Mouse (Mus musculus) heart, embryonic 12.5 days (tissue): ENCODE results near the gene Wbp2. TPM values are rescaled to one million over a fixed set of nuclear protein-coding genes. Genes with fewer than 3 reads are reported as not detected.

Experiments
- ATAC-seq: fragments of 200-750 bp; cut with Nextera tagmentation; 2 replicates; pipeline ENCODE4 v1.8.0; 2017; ENCODE audit warnings: moderate TSS enrichment, moderate library complexity; ENCODE audit not compliant: insufficient number of reproducible peaks, low FRiP score
- H3K27ac ChIP-seq: fragments of 300-500 bp; sonication (generic); 2 replicates; pipeline ENCODE4 v1.5.1; 2016; ENCODE audit warnings: mild to moderate bottlenecking, moderate library complexity; ENCODE audit not compliant: poor library complexity, severe bottlenecking
- H3K27me3 ChIP-seq: fragments of 300-500 bp; sonication (generic); replicated peaks from 2 replicates; pipeline ENCODE4 v1.6.1; 2016; ENCODE audit warnings: mild to moderate bottlenecking, moderate library complexity
- H3K36me3 ChIP-seq: fragments of 300-500 bp; sonication (generic); 2 replicates; pipeline ENCODE4 v1.6.1; 2016; ENCODE audit warnings: mild to moderate bottlenecking, moderate library complexity
- H3K4me1 ChIP-seq: fragments of 300-500 bp; sonication (generic); replicated peaks from 2 replicates; pipeline ENCODE4 v1.6.1; 2016; ENCODE audit warnings: mild to moderate bottlenecking
- H3K4me2 ChIP-seq: fragments of 300-500 bp; sonication (generic); 2 replicates; pipeline ENCODE4 v1.6.1; 2016; ENCODE audit warnings: mild to moderate bottlenecking, moderate library complexity
- H3K4me3 ChIP-seq: fragments of 300-500 bp; sonication (generic); 2 replicates; pipeline ENCODE4 v1.5.1; 2016; ENCODE audit warnings: mild to moderate bottlenecking
- H3K9ac ChIP-seq: fragments of 300-500 bp; sonication (generic); 2 replicates; pipeline ENCODE4 v1.6.1; 2016; ENCODE audit warnings: mild to moderate bottlenecking, moderate library complexity
- H3K9me3 ChIP-seq: fragments of 300-500 bp; sonication (generic); replicated peaks from 2 replicates; pipeline ENCODE4 v1.6.1; 2016; ENCODE audit warnings: mild to moderate bottlenecking, moderate library complexity
- WGBS: fragments of 180-500 bp; shearing (Covaris S2); methylation state at CpG from one replicate; pipeline ENCODE4 v1.1.7; 2016; 5-methylcytosine and 5-hydroxymethylcytosine counted together
- polyA plus RNA-seq: library from polyadenylated mRNA; unstranded; fragments of >200 nt; fragmentation: Nextera tagmentation; extraction: Ambion mirVana; gene quantifications from 2 replicates; pipeline ENCODE4 v1.2.1, GENCODE M21; 2016

Wbp2 gene
- polyA plus RNA-seq, 1 experiment from 2014 or later: 137 TPM

GRCm38 (mm10) chr11:116108464-116109137, 21.8 kb upstream of the Wbp2 start:
- Histone ChIP-seq H3K9me3 (no peaks in the 10 kb centered on the region), H3K27ac (peak overlapping the region; percentile 74), H3K36me3 (peaks cover 10% of the 10 kb centered on the region), H3K9ac (peak overlapping the region; percentile 96), H3K4me1 (peaks cover 62% of the 10 kb centered on the region), H3K4me3 (peak overlapping the region; percentile 83), H3K27me3 (0 out of 2 replicates have a peak, but pooled peaks cover 3% of the 10 kb centered on the region), H3K4me2 (peak overlapping the region; percentile 89)
- ATAC-seq: no peak
- WGBS: 7% methylated on average over 23 of the region's 23 CpGs

DNA sequence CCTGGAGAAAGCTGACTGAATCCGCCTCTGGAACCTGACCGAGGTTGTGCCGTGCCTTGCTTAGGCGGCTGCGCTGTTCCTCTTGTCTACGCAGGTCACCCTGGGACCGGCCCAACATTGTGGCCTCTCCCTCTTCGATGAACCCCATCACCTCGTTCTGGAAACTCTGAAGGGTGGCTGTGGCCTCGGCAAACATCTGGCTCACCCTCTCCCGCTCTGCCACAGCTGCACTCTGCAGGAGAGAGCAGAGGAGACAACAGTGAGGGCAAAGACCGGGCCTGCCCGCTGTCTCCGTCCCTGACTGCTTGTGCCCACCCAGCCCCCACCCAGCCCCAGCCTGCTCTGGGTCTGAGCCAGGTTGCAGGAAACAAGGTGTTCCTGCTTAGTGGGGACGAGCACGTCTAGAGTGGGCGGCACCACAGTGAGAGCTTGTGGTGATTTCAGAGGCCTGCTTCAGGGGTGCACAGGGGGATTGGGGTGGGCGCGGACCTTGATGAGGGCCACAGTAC, 21.0 kb upstream of the Wbp2 start:
- Histone ChIP-seq H3K4me1 (peaks cover 69% of the 10 kb centered on the region), H3K27ac (peak overlapping the region; percentile 74), H3K4me2 (peak overlapping the region; percentile 89), H3K9me3 (no peaks in the 10 kb centered on the region), H3K36me3 (peaks cover 10% of the 10 kb centered on the region), H3K9ac (peak overlapping the region; percentile 96), H3K27me3 (0 out of 2 replicates have a peak, but pooled peaks cover 3% of the 10 kb centered on the region), H3K4me3 (peak overlapping the region; percentile 83)
- no peak for ATAC-seq
- 31% methylated on average over 19 of the region's 19 CpGs for WGBS

- Histone ChIP-seq H3K4me2 (peak overlapping the region; percentile 89), H3K4me3 (peak overlapping the region; percentile 83), H3K4me1 (peaks cover 73% of the 10 kb centered on the region), H3K27ac (peak overlapping the region; percentile 74), H3K9me3 (no peaks in the 10 kb centered on the region), H3K9ac (peak overlapping the region; percentile 96), H3K27me3 (0 out of 2 replicates have a peak, but pooled peaks cover 3% of the 10 kb centered on the region), H3K36me3 (peaks cover 10% of the 10 kb centered on the region)
- WGBS: 35% methylated on average over 14 of the region's 14 CpGs
- no peak for ATAC-seq
Measured at GRCm38 (mm10) chr11:116106963-116107776, 20.4 kb upstream of the Wbp2 start.

DNA sequence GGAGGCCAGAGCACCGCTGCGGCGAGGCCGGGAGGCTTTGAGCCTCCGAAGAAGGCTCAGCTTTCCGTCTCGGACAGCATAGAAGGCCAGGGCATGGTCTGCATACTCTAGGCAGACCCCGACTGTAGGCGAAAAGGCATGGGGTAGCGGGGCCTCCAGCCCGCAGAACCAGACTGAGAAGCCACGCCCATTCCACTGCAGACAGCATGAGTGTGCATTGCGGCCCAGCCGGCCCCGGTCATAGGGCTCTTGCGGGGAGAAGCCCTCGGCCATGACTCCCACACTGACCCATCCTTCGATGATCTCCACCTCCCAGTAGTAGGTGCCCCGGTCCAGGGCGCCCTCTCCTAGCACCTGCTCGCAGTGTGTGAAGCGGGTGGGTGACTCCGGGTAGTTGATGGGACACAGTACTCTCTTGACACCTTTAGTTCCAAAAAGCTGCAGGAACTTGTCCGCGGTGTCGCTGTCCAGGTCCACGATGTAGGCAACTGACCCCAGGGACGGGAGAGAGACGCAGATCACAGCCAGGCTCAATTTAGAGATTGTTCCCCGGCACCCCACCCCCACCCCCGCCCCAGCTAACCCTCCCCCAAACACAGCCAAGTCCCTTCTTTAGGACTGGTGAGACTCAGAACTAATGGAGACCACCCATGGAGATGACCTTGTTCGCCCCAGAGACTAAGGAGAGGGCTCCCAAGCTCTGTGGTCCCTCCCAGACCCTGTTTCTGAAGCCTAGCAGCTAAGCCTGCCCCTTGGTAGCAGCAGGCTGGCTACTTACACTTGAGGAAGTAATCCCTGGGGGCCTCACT, 19.6 kb upstream of the Wbp2 start:
- Histone ChIP-seq H3K9me3 (no peaks in the 10 kb centered on the region), H3K4me2 (peak overlapping the region; percentile 89), H3K36me3 (peaks cover 10% of the 10 kb centered on the region), H3K9ac (peak overlapping the region; percentile 96), H3K4me3 (0 out of 2 replicates have a peak overlapping the region, but pooled peaks have one; percentile 83), H3K27me3 (0 out of 2 replicates have a peak, but pooled peaks cover 3% of the 10 kb centered on the region), H3K27ac (peak overlapping the region; percentile 6; the same call in 1 of the 2 replicates), H3K4me1 (peaks cover 81% of the 10 kb centered on the region)
- ATAC-seq: no peak
- WGBS: 31% methylated on average over 32 of the region's 32 CpGs

GRCm38 (mm10) chr11:116105065-116105464, 18.3 kb upstream of the Wbp2 start:
- 82% methylated on average over 2 of the region's 2 CpGs for WGBS

DNA sequence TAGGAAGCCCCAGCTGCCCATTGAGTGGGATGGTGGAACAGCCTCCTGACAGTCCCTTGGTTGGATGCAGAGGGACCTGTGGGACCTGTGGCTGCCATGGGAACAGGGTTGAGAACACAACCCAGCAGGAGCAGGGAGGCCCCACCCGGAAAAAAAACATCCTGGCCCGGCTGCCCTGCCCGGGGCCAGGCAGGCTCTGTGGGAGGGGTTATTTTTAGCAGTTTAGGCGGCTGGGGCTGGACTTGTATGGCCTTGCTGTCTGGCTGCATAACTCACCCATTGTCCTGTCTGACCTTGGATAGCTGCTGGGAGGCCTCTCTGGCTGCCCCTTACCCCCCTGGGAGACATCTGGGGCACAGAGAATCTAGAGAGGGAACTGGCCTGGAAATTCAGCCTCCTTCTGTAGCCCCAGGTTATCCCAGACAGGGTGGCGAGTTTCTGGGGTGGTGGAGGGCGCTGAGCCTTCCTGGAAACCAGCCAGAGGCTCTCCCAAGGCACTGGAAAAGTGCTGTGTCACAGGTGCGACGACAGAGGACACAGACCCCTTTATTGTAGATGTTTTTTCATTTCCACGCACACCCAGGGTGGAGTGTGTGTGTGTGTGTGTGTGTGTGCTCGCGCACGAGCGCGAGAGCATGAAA, 17.3 kb upstream of the Wbp2 start:
- no peaks in the 10 kb centered on the region for H3K9me3 ChIP-seq
- WGBS: 20% methylated on average over 14 of the region's 14 CpGs
- 0 out of 2 replicates have a peak, but pooled peaks cover 3% of the 10 kb centered on the region for H3K27me3 ChIP-seq
- H3K36me3 ChIP-seq: peaks cover 10% of the 10 kb centered on the region
- peaks cover 94% of the 10 kb centered on the region for H3K4me1 ChIP-seq
- no peak overlapping the region for H3K4me3 ChIP-seq
- H3K27ac ChIP-seq: peak overlapping the region; percentile 98
- H3K4me2 ChIP-seq: peak overlapping the region; percentile 37
- peak overlapping the region; percentile 62 for H3K9ac ChIP-seq
- peak; percentile 79 for ATAC-seq

More at GRCm38 (mm10) chr11:116105065-116105464, 18.3 kb upstream of the Wbp2 start:
- H3K4me2 ChIP-seq: no peak overlapping the region
- H3K9ac ChIP-seq: no peak overlapping the region
- H3K27ac ChIP-seq: peak overlapping the region; percentile 98
- peaks cover 89% of the 10 kb centered on the region for H3K4me1 ChIP-seq
- H3K4me3 ChIP-seq: no peak overlapping the region
- no peaks in the 10 kb centered on the region for H3K9me3 ChIP-seq
- H3K36me3 ChIP-seq: peaks cover 10% of the 10 kb centered on the region
- ATAC-seq: no peak
- 0 out of 2 replicates have a peak, but pooled peaks cover 3% of the 10 kb centered on the region for H3K27me3 ChIP-seq

GRCm38 (mm10) chr11:116103572-116103971, 16.8 kb upstream of the Wbp2 start:
- peaks cover 94% of the 10 kb centered on the region for H3K4me1 ChIP-seq
- no peak for ATAC-seq
- peak overlapping the region; percentile 37 for H3K4me2 ChIP-seq
- no peak overlapping the region for H3K4me3 ChIP-seq
- peaks cover 10% of the 10 kb centered on the region for H3K36me3 ChIP-seq
- peak overlapping the region; percentile 98 for H3K27ac ChIP-seq
- WGBS: 57% methylated on average over 12 of the region's 12 CpGs
- H3K27me3 ChIP-seq: 0 out of 2 replicates have a peak, but pooled peaks cover 3% of the 10 kb centered on the region
- H3K9ac ChIP-seq: 0 out of 2 replicates have a peak overlapping the region, but pooled peaks have one; percentile 28
- no peaks in the 10 kb centered on the region for H3K9me3 ChIP-seq

DNA sequence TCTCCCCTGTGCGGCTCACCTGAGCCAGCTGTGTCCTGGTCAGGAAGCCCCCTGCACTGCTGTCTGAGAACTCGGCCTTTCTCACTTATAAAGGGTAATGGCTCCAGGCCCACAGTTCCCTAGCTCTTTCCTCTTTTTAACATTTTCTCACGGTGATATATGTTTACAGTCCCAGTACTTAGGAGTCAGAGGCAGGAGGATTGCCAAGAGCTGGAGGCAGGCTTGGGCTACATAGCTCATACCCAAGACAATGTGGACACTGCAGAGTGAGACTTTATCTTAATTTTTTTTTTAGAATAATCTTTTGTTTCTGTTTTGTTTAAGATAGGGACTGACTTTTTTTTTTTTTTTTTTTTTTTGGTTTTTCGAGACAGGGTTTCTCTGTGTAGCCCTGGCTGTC, 15.7 kb upstream of the Wbp2 start:
- Histone ChIP-seq H3K27me3 (no peaks in the 10 kb centered on the region), H3K27ac (peak overlapping the region; percentile 94), H3K36me3 (peaks cover 10% of the 10 kb centered on the region), H3K4me3 (no peak overlapping the region), H3K4me1 (peaks cover 86% of the 10 kb centered on the region), H3K9me3 (no peaks in the 10 kb centered on the region), H3K9ac (0 out of 2 replicates have a peak overlapping the region, but pooled peaks have one; percentile 40), H3K4me2 (peak overlapping the region; percentile 17)
- WGBS: 52% methylated on average over 3 of the region's 4 CpGs
- ATAC-seq: 0 out of 2 replicates have a peak, but pooled peaks have one; percentile 17

GRCm38 (mm10) chr11:116101931-116102381, 15.2 kb upstream of the Wbp2 start:
- peaks cover 10% of the 10 kb centered on the region for H3K36me3 ChIP-seq
- ATAC-seq: peak; percentile 31
- H3K27ac ChIP-seq: peak overlapping the region; percentile 94
- peak overlapping the region; percentile 17 for H3K4me2 ChIP-seq
- peaks cover 80% of the 10 kb centered on the region for H3K4me1 ChIP-seq
- H3K9me3 ChIP-seq: peaks cover under 1% of the 10 kb centered on the region
- peak overlapping the region; percentile 40 for H3K9ac ChIP-seq
- no peak overlapping the region for H3K4me3 ChIP-seq
- H3K27me3 ChIP-seq: no peaks in the 10 kb centered on the region
- WGBS: 41% methylated on average over 11 of the region's 11 CpGs

DNA sequence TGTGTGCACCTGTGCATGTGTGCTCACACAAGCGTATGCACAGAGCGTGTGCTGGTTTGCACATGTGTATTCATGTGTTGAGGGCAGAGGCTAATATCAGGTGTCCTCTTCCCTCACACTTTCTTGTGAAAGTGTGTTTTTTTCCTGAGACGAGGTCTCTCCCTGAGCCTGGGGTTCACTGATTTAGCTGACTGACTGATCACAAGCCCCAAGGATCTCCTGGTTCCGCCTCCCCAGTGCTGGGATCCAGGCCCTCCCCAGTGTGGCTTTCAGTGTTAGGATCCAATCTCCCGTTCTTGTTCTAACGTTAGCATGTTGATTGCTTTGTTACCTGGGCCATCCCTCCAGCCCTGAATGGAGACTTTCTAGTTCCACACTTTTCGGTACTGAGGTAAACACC, 14.0 kb upstream of the Wbp2 start:
- Histone ChIP-seq H3K36me3 (peaks cover 6% of the 10 kb centered on the region), H3K9me3 (peaks cover 6% of the 10 kb centered on the region), H3K4me2 (no peak overlapping the region), H3K4me1 (peaks cover 69% of the 10 kb centered on the region), H3K4me3 (no peak overlapping the region), H3K27me3 (no peaks in the 10 kb centered on the region), H3K27ac (peak overlapping the region; percentile 94), H3K9ac (no peak overlapping the region)
- 73% methylated on average over 7 of the region's 7 CpGs for WGBS
- ATAC-seq: no peak
